Mouse (Mus musculus): Measurements from ENCODE around the gene Hexb.

Gene Hexb

GRCm38 (mm10) chr13:97199123-97199522 lies 966 bp upstream of the Hexb start:
- peaks cover 8% of the 10 kb centered on the region for H3K36me3 ChIP-seq (ENCODE audit: insufficient read depth, low read length)
- TF ChIP-seq POU5F1 (IDR thresholded peaks at IDR 0.05; ENCODE audit: borderline replicate concordance, low read length) = no peak
- TF ChIP-seq CTCF (conservative IDR thresholded peaks at IDR 0.05; ENCODE audit: low read length) = no peak
- TF ChIP-seq NANOG (IDR thresholded peaks at IDR 0.05; ENCODE audit: borderline replicate concordance, low read length) = no peak
- no peaks in the 10 kb centered on the region for H3K27me3 ChIP-seq (ENCODE audit: insufficient read depth, low read length)
- H3K9me3 ChIP-seq (ENCODE audit: low read length) = no peaks in the 10 kb centered on the region
- H3K4me1 ChIP-seq (replicated peaks; ENCODE audit: low read depth, low read length) = peaks cover 65% of the 10 kb centered on the region
- 0 out of 2 replicates have a peak overlapping the region, but pooled peaks have one; percentile 4 for H3K4me3 ChIP-seq (replicated peaks; ENCODE audit: low read length)

GRCm38 (mm10) chr13:97196925-97197218 lies 1.3 kb downstream of the Hexb start:
- H3K4me1 ChIP-seq (replicated peaks; ENCODE audit: low read depth, low read length) = peaks cover 72% of the 10 kb centered on the region
- no peaks in the 10 kb centered on the region for H3K9me3 ChIP-seq (ENCODE audit: low read length)
- TF ChIP-seq POU5F1 (IDR thresholded peaks at IDR 0.05; ENCODE audit: borderline replicate concordance, low read length) = no peak
- TF ChIP-seq NANOG (IDR thresholded peaks at IDR 0.05; ENCODE audit: borderline replicate concordance, low read length) = no peak
- TF ChIP-seq CTCF (conservative IDR thresholded peaks at IDR 0.05; ENCODE audit: low read length) = no peak
- H3K4me3 ChIP-seq (replicated peaks; ENCODE audit: low read length) = peak overlapping the region; percentile 94
- peaks cover 26% of the 10 kb centered on the region for H3K36me3 ChIP-seq (ENCODE audit: insufficient read depth, low read length)
- H3K27me3 ChIP-seq (ENCODE audit: insufficient read depth, low read length) = no peaks in the 10 kb centered on the region

GRCm38 (mm10) chr13:97196186-97196924 lies 1.8 kb downstream of the Hexb start:
- peak overlapping the region; percentile 94 for H3K4me3 ChIP-seq (replicated peaks; ENCODE audit: low read length)
- H3K36me3 ChIP-seq (ENCODE audit: insufficient read depth, low read length) = peaks cover 30% of the 10 kb centered on the region
- TF ChIP-seq CTCF (conservative IDR thresholded peaks at IDR 0.05; ENCODE audit: low read length) (no peak), POU5F1 (IDR thresholded peaks at IDR 0.05; ENCODE audit: borderline replicate concordance, low read length) (peak; percentile 55; the same call in 1 of the 2 replicates), NANOG (IDR thresholded peaks at IDR 0.05; ENCODE audit: borderline replicate concordance, low read length) (peak; percentile 45; the same call in 1 of the 2 replicates)
- no peaks in the 10 kb centered on the region for H3K27me3 ChIP-seq (ENCODE audit: insufficient read depth, low read length)
- no peaks in the 10 kb centered on the region for H3K9me3 ChIP-seq (ENCODE audit: low read length)
- H3K4me1 ChIP-seq (replicated peaks; ENCODE audit: low read depth, low read length) = peaks cover 77% of the 10 kb centered on the region

GRCm38 (mm10) chr13:97193420-97193819 lies 4.7 kb downstream of the Hexb start:
- Histone ChIP-seq H3K9me3 (ENCODE audit: low read length) (no peaks in the 10 kb centered on the region), H3K36me3 (ENCODE audit: insufficient read depth, low read length) (peaks cover 30% of the 10 kb centered on the region), H3K4me3 (replicated peaks; ENCODE audit: low read length) (no peak overlapping the region), H3K4me1 (replicated peaks; ENCODE audit: low read depth, low read length) (peaks cover 50% of the 10 kb centered on the region), H3K27me3 (ENCODE audit: insufficient read depth, low read length) (no peaks in the 10 kb centered on the region)
- no peak for TF ChIP-seq CTCF (conservative IDR thresholded peaks at IDR 0.05; ENCODE audit: low read length)
- TF ChIP-seq POU5F1 (IDR thresholded peaks at IDR 0.05; ENCODE audit: borderline replicate concordance, low read length) = no peak
- TF ChIP-seq NANOG (IDR thresholded peaks at IDR 0.05; ENCODE audit: borderline replicate concordance, low read length) = no peak

GRCm38 (mm10) chr13:97192649-97193048 lies 5.5 kb downstream of the Hexb start:
- H3K27me3 ChIP-seq (ENCODE audit: insufficient read depth, low read length) = no peaks in the 10 kb centered on the region
- peaks cover 48% of the 10 kb centered on the region for H3K4me1 ChIP-seq (replicated peaks; ENCODE audit: low read depth, low read length)
- no peaks in the 10 kb centered on the region for H3K9me3 ChIP-seq (ENCODE audit: low read length)
- no peak overlapping the region for H3K4me3 ChIP-seq (replicated peaks; ENCODE audit: low read length)
- TF ChIP-seq POU5F1 (IDR thresholded peaks at IDR 0.05; ENCODE audit: borderline replicate concordance, low read length) = no peak
- TF ChIP-seq CTCF (conservative IDR thresholded peaks at IDR 0.05; ENCODE audit: low read length) = no peak
- TF ChIP-seq NANOG (IDR thresholded peaks at IDR 0.05; ENCODE audit: borderline replicate concordance, low read length) = no peak
- peaks cover 30% of the 10 kb centered on the region for H3K36me3 ChIP-seq (ENCODE audit: insufficient read depth, low read length)

GRCm38 (mm10) chr13:97187693-97188092 lies 10.5 kb downstream of the Hexb start:
- no peaks in the 10 kb centered on the region for H3K9me3 ChIP-seq (ENCODE audit: low read length)
- TF ChIP-seq CTCF (conservative IDR thresholded peaks at IDR 0.05; ENCODE audit: low read length) = no peak
- no peak for TF ChIP-seq NANOG (IDR thresholded peaks at IDR 0.05; ENCODE audit: borderline replicate concordance, low read length)
- TF ChIP-seq POU5F1 (IDR thresholded peaks at IDR 0.05; ENCODE audit: borderline replicate concordance, low read length) = no peak

GRCm38 (mm10) chr13:97186346-97186745 lies 11.8 kb downstream of the Hexb start:
- Histone ChIP-seq H3K27me3 (ENCODE audit: insufficient read depth, low read length) (no peaks in the 10 kb centered on the region), H3K4me1 (replicated peaks; ENCODE audit: low read depth, low read length) (peaks cover 28% of the 10 kb centered on the region), H3K9me3 (ENCODE audit: low read length) (no peaks in the 10 kb centered on the region), H3K36me3 (ENCODE audit: insufficient read depth, low read length) (peaks cover 38% of the 10 kb centered on the region), H3K4me3 (replicated peaks; ENCODE audit: low read length) (no peak overlapping the region)
- TF ChIP-seq CTCF (conservative IDR thresholded peaks at IDR 0.05; ENCODE audit: low read length) (no peak), POU5F1 (IDR thresholded peaks at IDR 0.05; ENCODE audit: borderline replicate concordance, low read length) (no peak), NANOG (IDR thresholded peaks at IDR 0.05; ENCODE audit: borderline replicate concordance, low read length) (no peak)

More at GRCm38 (mm10) chr13:97187693-97188092, 10.5 kb downstream of the Hexb start:
- Histone ChIP-seq H3K27me3 (ENCODE audit: insufficient read depth, low read length) (no peaks in the 10 kb centered on the region), H3K4me3 (replicated peaks; ENCODE audit: low read length) (no peak overlapping the region), H3K36me3 (ENCODE audit: insufficient read depth, low read length) (peaks cover 34% of the 10 kb centered on the region), H3K4me1 (replicated peaks; ENCODE audit: low read depth, low read length) (peaks cover 32% of the 10 kb centered on the region)

- H3K9me3 ChIP-seq (ENCODE audit: low read length) = no peaks in the 10 kb centered on the region
- H3K36me3 ChIP-seq (ENCODE audit: insufficient read depth, low read length) = peaks cover 55% of the 10 kb centered on the region
- H3K4me1 ChIP-seq (replicated peaks; ENCODE audit: low read depth, low read length) = peaks cover 45% of the 10 kb centered on the region
- no peaks in the 10 kb centered on the region for H3K27me3 ChIP-seq (ENCODE audit: insufficient read depth, low read length)
- H3K4me3 ChIP-seq (replicated peaks; ENCODE audit: low read length) = no peak overlapping the region
- TF ChIP-seq NANOG (IDR thresholded peaks at IDR 0.05; ENCODE audit: borderline replicate concordance, low read length) = no peak
- no peak for TF ChIP-seq CTCF (conservative IDR thresholded peaks at IDR 0.05; ENCODE audit: low read length)
- no peak for TF ChIP-seq POU5F1 (IDR thresholded peaks at IDR 0.05; ENCODE audit: borderline replicate concordance, low read length)
Measured at GRCm38 (mm10) chr13:97184656-97185055, 13.5 kb downstream of the Hexb start.

Measured in E14TG2a.4 (cell line).